Mouse (Mus musculus): ENCODE measurements at regions not wholly inside any gene's neighbourhood (a gene's known extent, or its start where the extent isn't known, plus 50 kb on each side); places are given as distances from the start of the nearest gene placed in this dataset.

DNA sequence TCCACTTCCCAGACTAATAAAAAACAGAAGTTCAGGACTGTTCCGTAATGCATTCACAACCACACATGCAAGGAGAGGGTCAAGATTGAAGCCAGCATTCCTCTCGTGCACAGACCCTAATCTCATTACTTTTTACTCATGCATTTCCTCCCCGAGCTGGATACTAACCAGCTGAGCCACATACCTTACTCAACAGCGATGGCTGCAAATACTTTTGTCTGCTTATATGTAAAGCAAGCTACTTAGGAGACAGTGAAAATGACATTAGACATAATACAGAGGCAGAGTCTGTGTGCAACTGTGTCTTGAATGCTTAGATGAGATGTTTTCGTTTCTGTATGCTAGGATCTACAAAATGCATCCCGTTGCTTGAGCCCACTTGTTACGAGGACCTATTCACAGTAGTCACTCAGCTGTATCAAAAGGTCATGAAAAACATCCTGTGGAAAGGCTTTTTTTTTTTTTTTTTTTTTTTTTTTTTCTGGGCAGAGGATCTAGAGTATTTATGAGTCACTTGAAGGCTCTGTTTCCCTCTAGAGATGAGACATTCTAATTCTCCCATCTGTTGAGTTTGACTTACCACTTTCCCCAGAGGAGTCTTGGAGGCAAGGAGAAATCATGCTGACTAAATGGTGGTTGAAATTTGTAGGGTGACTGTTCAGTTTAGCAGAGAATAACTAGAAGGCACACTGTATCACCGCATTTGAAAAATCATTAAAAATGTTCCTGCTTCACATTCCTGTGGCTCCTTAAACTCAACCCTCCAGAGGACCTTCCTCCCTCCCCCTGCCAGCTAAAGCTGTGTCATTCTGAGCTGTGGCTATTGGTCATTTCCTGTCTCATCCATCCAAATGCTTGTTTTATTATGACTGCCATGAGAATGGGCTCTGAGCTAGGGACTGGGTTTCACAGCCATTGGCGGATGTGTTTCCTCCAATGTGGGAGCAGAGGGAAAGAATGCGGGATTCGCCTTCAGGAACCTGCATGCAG, 1364.1 kb upstream of the A1bg start:
- no peak for ATAC-seq (replicated peaks; ENCODE audit: low FRiP score, poor library complexity, severe bottlenecking)

DNA sequence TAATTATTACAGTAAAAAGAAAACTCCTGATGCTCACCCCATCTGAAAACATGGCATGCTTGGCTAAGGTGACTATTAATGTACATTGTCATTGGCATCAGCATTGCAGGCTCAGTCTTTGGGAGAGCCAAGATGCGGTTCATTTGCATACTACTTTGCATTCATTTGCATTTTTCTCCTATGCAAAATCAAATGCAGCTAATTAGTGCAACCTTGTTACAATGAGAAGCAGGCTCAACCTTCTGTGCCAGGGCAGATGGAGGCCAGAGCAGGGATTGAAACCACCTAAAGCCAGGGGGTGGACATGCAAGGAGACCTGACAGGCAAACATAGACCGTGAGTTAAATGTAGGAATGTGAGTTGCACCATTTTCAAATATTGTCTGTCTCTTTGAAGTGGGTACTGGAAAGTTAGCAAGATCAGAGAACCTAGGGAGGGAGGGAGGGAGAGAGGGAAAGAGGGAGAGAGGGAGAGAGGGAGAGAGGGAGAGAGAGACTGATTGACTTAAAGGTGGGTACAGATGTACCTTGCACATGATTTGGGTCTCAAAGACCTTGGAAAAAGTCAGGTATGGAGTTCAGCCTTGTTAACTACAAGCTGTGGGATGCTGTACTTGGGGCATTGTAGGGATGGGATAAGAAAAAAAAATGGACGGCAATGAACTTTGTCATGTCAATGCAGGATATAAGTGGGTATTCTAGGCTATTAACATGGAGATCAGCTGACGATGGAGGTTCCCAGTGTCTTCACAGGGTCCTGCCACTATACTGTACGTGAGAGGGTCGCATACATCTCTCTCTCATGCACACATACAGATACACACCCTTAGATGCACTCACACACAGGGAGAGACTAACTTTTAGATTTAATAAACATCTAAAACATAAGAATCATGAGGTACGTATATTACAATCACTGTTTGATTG, 1362.1 kb upstream of the A1bg start:
- no peak for ATAC-seq (replicated peaks; ENCODE audit: low FRiP score, poor library complexity, severe bottlenecking)

DNA sequence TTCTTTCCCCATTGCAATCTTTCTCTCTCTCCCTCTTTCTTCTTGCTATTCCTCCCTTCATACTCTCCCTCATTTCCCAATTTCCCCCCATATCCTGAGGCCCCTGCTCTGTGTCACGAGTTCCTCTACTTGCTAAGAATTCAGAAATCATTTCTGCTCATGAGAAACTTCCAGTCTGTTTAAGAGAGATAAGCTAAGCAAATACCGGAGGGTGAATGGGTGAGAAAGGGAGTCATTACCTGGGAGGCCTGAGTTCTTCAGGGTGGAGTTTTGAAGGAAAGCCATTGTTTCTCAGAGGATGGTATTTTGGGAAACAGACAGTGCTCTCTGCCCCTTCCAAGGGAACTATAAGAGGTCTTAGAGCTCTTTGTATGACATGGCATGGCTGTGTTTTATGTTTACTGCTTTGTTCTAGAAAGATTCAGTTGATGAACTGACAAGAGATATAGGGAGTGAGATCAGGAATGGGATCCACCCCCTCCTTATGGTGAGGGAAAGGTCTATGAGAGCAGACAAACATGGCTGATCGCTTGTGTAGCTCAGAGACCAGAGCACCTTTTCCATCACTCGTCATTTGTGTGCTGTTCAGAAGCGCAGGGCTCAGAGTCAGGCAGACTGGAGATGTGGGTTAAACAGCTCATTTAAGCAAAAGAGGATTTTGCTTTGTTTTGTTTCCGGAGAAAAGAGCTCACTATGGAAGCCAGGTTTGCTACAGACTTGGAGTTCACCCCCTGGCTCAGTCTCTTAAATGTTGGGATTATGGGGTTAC, 1361.0 kb upstream of the A1bg start:
- no peak for ATAC-seq (replicated peaks; ENCODE audit: low FRiP score, poor library complexity, severe bottlenecking)

DNA sequence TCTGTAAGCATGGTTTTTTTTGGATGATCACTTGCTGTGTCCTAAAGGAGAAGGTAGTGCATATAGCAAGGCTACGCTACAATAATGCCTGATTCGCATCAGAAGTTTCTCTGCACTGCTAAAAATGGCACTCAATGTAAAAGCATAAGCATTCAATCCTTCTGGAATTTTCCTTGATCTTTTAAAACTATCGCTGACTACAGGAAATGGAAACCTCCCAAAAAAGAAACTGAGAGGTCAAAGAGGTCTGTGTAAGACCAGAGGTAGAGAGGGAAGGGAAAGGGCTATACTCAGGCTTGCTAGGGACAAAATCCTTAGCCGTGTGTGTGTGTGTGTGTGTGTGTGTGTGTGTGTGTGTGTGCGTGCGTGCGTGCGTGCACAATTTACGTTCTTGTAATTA, 1359.8 kb upstream of the A1bg start:
- ATAC-seq (replicated peaks; ENCODE audit: low FRiP score, poor library complexity, severe bottlenecking): no peak

DNA sequence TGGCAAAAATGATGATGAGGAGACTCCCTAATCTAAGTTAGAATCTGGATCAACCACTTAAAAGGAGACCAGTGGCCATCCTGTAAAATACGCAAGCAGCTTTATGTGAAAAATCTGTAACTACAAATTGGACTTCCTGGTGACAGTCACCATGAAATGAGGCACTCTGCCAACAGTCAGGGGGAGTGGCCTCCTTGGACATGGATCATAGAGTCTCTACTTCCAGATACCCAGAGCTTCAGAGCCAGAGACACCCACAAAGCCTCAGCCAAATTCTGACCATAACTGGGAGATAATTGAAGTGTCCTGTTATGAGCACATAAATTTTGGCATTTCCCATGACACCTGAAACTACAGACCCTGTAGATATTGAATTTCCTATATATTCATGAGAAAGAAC, 1359.3 kb upstream of the A1bg start:
- ATAC-seq (replicated peaks; ENCODE audit: low FRiP score, poor library complexity, severe bottlenecking): no peak

DNA sequence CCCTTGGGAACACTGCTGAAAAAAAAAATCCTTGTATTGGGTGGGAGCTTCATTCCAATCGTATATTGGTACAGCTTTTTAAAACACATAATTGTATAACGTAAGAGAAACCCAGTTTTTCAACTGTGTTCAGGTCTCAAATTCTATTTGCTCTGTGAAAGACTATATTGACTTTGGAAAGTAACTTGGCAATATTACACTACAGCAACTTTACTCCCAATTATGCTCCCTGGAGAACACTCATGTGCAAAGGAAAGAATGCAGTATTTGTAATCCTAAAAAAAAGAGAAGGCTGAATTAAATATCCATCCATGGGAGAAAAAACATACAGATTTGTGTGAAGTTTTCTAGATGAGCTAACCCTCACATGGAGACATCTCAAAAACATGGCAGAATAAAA, 1356.7 kb upstream of the A1bg start:
- ATAC-seq (replicated peaks; ENCODE audit: low FRiP score, poor library complexity, severe bottlenecking): no peak

DNA sequence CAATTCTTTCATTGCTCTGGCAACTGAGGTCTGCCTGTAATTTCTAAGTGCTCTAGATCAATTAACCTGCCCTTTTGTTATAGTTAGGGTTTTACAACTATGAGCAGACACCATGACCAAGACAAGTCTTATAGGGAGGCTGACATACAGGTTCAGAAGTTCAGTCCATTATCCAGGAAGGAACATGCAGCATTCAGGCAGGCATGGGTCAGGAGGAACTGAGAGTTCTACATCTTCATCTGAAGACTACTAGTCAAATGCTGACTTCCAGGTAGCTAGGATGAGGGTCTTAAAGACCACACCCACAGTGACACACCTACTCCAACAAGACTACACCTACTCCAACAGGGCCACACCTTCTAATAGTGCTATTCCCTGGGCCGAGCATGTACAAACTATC, 1352.0 kb upstream of the A1bg start:
- ATAC-seq (replicated peaks; ENCODE audit: low FRiP score, poor library complexity, severe bottlenecking): no peak

DNA sequence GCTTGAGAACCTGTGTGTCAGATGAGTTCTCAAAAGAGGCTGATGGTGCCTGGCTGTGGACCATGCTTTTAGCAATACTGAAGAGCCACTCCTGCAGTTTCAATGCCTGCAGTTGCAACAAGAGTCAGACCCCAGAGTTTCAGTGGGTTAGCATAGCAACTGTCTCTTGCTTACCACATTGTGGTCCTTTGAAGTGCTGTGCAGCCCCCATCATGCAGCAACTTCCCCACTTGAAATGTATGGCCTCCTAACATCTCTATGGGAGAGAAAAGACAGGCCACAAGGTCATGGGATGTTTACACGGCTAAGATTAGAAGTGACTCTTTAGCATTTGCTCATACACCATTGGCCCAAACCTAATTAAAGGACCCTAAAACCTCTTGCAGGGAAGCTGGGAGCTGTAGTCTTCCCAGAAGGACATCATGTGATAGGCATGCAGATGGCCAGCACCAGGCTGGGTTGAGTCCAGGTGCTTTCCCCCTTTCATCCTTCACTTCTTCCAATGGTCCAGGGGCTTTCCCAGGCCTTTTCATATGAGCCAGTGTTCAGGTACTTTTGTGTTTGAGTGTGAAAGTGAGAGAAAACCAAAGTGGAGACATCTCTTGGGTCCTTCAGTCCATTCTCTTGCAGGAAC, 1351.2 kb upstream of the A1bg start:
- ATAC-seq (replicated peaks; ENCODE audit: low FRiP score, poor library complexity, severe bottlenecking): no peak

DNA sequence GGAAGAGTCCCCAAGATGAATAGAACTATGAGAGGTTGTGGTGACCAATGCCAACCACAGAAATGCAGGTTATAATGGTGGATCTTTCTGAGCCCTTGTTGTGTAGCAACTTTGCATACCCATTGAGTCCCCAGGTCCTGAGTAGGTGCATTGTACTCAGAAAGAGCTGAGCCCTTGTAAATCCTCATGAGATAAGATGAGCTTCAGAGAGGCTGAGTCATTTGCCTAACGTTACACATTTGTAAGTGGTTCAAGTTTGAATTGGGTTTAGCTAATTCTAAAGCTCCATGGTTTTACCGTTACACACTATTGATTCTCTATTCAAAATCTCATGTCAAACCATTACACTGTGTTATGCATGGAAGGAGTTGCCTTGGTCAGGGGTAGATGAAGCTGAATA, 1349.9 kb upstream of the A1bg start:
- ATAC-seq (replicated peaks; ENCODE audit: low FRiP score, poor library complexity, severe bottlenecking): no peak

DNA sequence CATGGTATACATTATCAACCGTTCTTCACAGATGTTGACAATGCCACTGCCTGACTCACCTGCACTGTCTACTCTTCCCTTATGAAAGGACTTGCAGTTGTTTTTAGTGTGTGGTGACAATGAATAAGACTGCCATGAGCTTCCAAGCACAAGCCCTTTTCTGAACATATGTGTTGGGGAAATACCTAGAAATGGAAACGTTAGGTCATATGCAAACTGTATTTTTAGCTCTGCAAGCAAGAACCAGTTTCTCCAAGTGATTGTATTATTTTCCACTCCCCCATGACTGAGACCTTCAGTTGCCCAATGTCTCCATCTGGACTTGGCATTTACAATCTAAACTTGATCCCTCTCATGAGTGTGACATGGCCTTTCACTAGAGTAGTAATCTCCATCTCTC, 1348.6 kb upstream of the A1bg start:
- no peak for ATAC-seq (replicated peaks; ENCODE audit: low FRiP score, poor library complexity, severe bottlenecking)

DNA sequence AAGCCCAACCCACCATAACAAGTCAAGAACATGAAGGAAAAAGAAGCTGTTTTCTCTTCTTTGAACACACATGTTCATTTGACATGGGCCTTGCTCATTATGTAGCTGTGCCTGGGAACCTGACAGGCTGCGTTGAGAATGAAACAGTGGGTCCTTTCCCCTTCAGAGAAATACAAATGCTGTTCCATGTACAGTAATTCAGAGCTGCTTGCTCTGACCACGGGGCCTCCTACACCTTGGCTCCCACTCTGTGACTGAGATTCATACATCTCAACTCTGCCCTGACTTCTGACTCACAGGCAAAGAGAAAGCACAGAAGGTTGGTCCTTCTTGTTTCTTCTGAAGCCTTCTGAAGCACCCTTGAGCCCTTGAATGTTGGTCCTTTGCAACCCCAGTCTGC, 1345.4 kb upstream of the A1bg start:
- no peak for ATAC-seq (replicated peaks; ENCODE audit: low FRiP score, poor library complexity, severe bottlenecking)

DNA sequence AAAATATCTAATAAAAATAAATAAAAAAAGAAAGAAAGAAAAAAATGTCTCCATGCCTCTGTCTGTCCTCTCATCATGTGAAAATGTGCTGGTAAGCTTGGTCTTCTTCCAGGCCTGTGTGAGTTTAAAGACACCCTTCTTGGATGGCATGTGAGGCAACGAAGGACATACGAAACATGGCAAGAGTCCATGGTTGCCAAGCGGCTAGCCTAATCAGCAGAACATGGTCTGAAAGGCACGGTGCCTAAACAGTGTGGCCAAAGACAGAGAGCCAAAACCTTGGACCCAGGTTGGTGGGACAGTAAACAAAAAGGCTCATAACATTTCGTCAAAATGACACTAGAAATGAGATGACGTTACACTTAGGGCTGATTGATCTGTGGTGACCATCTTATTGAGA, 1344.7 kb upstream of the A1bg start:
- no peak for ATAC-seq (replicated peaks; ENCODE audit: low FRiP score, poor library complexity, severe bottlenecking)

DNA sequence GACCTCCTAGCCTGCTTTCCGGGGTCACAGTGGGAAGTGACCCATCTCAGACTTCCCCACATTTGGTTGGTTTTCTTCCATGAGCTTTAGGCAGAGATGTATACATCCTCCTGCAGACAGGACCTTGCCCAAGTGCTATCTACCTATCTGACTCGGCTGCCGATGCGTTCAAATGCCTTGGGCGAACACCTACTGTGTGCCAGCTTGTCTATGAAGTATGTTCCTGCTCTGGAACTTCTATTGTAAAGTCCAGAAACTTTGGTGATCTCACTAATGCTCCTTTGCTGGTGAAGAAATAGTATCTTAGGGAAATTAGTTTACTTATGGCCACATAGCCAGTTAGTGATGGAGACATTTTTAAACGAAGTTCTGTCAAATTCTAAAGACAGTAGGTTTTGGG, 1343.2 kb upstream of the A1bg start:
- ATAC-seq (replicated peaks; ENCODE audit: low FRiP score, poor library complexity, severe bottlenecking): no peak

DNA sequence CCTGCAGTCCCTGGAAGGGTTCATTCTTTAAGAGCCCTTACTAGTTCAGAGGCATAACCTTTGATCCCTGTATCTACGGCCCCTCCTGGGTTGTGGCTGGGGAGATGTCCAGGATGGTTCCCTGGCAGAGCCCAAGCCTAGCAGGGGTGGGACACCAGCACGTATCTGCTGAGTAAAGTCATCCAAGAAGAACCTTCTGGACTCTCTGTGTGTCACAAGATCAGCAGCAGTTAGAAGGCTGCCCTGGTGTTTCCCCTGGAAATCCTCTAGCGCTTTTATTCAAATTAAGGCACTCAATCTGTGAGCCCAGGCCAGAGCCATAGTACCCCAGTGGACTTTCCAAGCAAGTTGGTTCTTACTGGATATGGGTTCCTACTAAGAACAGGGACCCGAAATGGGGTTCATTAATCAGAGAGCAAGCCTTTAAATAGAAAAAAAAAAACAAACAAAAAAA, 1342.7 kb upstream of the A1bg start:
- ATAC-seq (replicated peaks; ENCODE audit: low FRiP score, poor library complexity, severe bottlenecking): no peak

DNA sequence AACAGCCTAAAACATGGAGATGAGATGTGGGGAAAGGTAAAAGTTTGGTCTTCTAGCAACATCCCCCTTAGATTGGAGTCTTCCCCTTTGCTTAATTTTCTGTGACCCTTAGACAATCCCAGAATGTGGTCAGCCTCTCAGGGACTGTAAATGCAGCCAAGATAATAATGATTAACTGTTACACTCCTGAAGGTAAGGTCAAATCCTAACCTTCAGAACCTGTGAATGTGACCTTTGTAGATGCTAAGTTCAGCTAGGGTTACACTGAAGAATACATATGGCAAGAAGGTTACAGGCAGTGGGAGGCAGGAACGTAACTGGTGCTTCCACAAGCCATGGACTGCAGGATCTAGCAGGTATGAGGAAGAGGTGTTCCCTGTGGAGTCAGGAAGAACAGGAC, 1342.2 kb upstream of the A1bg start:
- ATAC-seq (replicated peaks; ENCODE audit: low FRiP score, poor library complexity, severe bottlenecking): no peak

DNA sequence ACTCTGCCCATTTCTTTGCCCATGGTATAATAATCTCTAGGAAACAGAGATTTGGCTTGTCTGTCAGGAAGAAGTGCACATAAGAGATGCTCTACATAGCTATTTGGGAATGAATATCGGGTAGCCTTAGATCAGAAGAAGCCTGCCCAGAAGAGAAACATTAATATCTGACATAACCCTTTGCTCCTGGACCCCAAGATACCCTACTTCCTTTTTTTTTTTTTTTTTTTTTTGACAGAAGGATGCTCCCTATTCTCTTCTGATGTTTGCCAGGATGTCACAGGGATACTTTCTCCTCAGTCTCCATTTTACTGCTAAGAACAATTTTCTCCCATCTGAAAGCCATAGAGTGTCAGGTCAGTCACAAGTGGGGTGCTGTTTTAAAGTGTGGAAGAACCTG, 1341.4 kb upstream of the A1bg start:
- no peak for ATAC-seq (replicated peaks; ENCODE audit: low FRiP score, poor library complexity, severe bottlenecking)

DNA sequence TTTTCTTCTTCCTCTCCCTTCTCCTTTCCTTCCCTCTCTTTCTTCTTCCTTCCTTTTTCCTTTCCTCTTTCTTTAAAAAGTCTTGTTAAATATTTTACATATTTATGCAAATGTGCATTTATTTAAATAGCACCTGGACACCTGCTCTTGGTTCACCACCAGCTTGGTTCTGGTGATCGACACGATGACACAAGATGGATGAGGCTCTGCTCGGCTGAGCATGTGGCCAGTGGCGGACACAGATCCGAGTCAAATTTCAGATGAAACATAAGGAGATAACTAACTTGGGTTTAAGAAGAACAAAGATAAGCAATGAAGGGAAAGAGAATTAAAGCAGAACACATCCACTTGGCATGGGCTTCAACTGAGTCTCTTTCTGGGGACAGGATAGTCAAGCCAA, 1339.7 kb upstream of the A1bg start:
- no peak for ATAC-seq (replicated peaks; ENCODE audit: low FRiP score, poor library complexity, severe bottlenecking)

DNA sequence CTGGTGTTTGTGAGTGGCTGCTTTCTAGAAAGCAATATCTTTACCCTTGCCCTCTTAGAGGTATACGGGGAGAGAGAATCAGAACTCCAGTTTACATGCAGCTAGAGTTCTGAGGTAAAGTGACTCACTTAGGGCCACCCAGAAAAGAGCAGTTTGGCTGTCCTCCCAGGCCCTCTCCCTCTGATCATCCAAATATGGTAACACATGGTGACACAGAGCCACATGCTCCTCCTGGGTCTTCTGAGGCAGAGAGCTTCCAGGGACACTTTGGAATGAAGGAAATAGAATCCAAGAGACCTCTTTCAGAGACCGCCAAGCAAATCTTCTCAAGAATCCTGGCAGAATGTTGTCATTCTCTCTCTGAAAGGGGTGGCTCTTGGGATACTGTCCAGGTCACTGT, 1338.7 kb upstream of the A1bg start:
- ATAC-seq (replicated peaks; ENCODE audit: low FRiP score, poor library complexity, severe bottlenecking): no peak

DNA sequence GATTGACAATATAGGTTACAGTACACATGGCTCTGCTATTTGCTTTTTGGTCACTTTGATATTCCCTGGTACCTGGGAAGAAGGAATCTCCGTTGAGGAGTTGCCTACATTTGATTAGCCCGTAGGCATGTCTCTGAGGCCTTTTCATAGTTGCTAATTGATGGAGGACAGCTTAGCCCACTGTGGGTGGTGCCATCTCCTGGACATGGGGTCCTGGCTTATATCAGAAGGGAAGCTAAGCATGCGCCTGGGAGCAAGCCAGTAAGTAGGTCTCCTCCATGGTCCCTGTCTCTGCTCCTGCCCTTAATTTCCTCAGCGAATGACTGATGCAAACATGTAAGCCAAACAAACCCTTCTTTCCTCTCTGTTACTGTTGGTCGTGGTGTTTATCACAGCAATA, 1335.8 kb upstream of the A1bg start:
- no peak for ATAC-seq (replicated peaks; ENCODE audit: low FRiP score, poor library complexity, severe bottlenecking)

DNA sequence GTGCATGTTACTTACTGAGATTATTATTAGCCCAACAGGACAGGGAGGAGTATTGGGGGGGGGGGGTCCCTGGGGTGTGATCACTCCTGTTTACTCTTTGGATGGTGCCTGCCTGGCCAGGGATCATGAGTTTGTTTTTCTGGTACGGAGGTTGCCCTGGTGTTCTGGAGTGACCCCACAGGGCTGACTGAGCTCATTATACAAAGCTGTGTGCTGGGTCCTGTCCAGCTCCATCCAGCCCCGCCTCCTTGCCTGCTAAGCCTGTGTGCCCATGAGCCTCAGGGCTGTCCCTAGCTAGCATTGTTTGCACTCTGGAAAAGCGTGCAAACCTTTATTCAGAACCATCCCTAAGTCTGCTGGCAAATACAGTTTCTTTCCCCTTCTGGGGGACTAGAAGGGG, 1335.1 kb upstream of the A1bg start:
- no peak for ATAC-seq (replicated peaks; ENCODE audit: low FRiP score, poor library complexity, severe bottlenecking)

All from erythroblast, adult 5-6 weeks (primary cell).